In genomic region chr12:100480642-100481442, GRCm38 (mm10) we compare ENCODE assay signal across 10 mouse cellular contexts. TPM values are rescaled to one million over a fixed set of nuclear protein-coding genes. Genes with fewer than 3 reads are reported as not detected.
DNase-seq lines count a peak whose midpoint lies in the region; ATAC-seq and TF ChIP-seq lines count a peak whose summit lies in the region.
"Had no signal": no experiment of that assay in that cellular context is flagged by ENCODE, and none has a peak within 500 bp of the region (broad histone marks: within the 10 kb centered on the region; RNA-seq: fewer than 3 reads in every experiment).

No protein-coding gene starts in this region.

- no peaks in the 10 kb centered on the region for H3K27me3 ChIP-seq in forebrain, embryonic 15.5 days
- no peaks in the 10 kb centered on the region for H3K27me3 ChIP-seq in forebrain, embryonic 12.5 days
- no peaks in the 10 kb centered on the region for H3K27me3 ChIP-seq in lung, embryonic 14.5 days (ENCODE audit: insufficient read depth, low read length)
- H3K27me3 ChIP-seq in intestine, postnatal 0 days (replicated peaks; ENCODE audit: control insufficient read depth, insufficient read depth, low read length) = no peaks in the 10 kb centered on the region
- H3K27me3 ChIP-seq in small intestine, adult 2 months (ENCODE audit: control insufficient read depth, insufficient read depth, low read length) = no peaks in the 10 kb centered on the region
- H3K27me3 ChIP-seq: CH12.LX had no signal

- H3K27ac ChIP-seq in forebrain, embryonic 15.5 days (replicated peaks) = no peak overlapping the region
- H3K27ac ChIP-seq in forebrain, embryonic 12.5 days = no peak overlapping the region
- no peak overlapping the region for H3K27ac ChIP-seq in lung, embryonic 14.5 days (ENCODE audit: low read depth)
- H3K27ac ChIP-seq in intestine, postnatal 0 days (ENCODE audit: low read depth, low read length) = 0 out of 2 replicates have a peak overlapping the region, but pooled peaks have one; percentile 5
- peak overlapping the region; percentile 3; the same call in 1 of the 2 replicates for H3K27ac ChIP-seq in small intestine, adult 2 months (ENCODE audit: insufficient read depth, low read depth, low read length)
- H3K27ac ChIP-seq: kidney, postnatal 0 days had no signal

- DNase-seq in lung, embryonic 14.5 days = no peak
- DNase-seq in lung, adult 2 months = no peak
- no peak for DNase-seq in retina, postnatal 1 day
- no peak for DNase-seq in adrenal gland, postnatal 36 days

- 89% methylated on average over 15 of the region's 15 CpGs for WGBS in forebrain, embryonic 15.5 days
- WGBS in forebrain, embryonic 12.5 days = 89% methylated on average over 15 of the region's 15 CpGs
- WGBS in lung, embryonic 14.5 days = 78% methylated on average over 15 of the region's 15 CpGs
- WGBS in lung, adult 2 months = 65% methylated on average over 15 of the region's 15 CpGs
- WGBS in intestine, postnatal 0 days = 84% methylated on average over 15 of the region's 15 CpGs
- WGBS in small intestine, adult 2 months = 76% methylated on average over 15 of the region's 15 CpGs

- no peaks in the 10 kb centered on the region for H3K4me1 ChIP-seq in forebrain, embryonic 15.5 days
- no peaks in the 10 kb centered on the region for H3K4me1 ChIP-seq in forebrain, embryonic 12.5 days
- H3K4me1 ChIP-seq in lung, embryonic 14.5 days (ENCODE audit: insufficient read depth) = no peaks in the 10 kb centered on the region
- H3K4me1 ChIP-seq in lung, adult 2 months (ENCODE audit: control insufficient read depth, insufficient read depth, low read length) = peaks cover 6% of the 10 kb centered on the region
- H3K4me1 ChIP-seq in intestine, postnatal 0 days (replicated peaks; ENCODE audit: control insufficient read depth, insufficient read depth, low read length) = peaks cover 9% of the 10 kb centered on the region; the same call in 1 of the 2 replicates
- H3K4me1 ChIP-seq in small intestine, adult 2 months (ENCODE audit: control insufficient read depth, insufficient read depth, insufficient read length, low read length) = peaks cover 16% of the 10 kb centered on the region

- H3K4me3 ChIP-seq in forebrain, embryonic 15.5 days = no peak overlapping the region
- no peak overlapping the region for H3K4me3 ChIP-seq in forebrain, embryonic 12.5 days (replicated peaks)
- H3K4me3 ChIP-seq in lung, embryonic 14.5 days (ENCODE audit: low read depth, low read length) = no peak overlapping the region
- H3K4me3 ChIP-seq in lung, adult 2 months (replicated peaks; ENCODE audit: extremely low read depth, low read depth, low read length) = no peak overlapping the region
- H3K4me3 ChIP-seq in intestine, postnatal 0 days (ENCODE audit: low read depth, low read length) = no peak overlapping the region
- no peak overlapping the region for H3K4me3 ChIP-seq in small intestine, adult 2 months (ENCODE audit: low read depth, low read length)

- H3K9me3 ChIP-seq in forebrain, embryonic 15.5 days = no peaks in the 10 kb centered on the region
- H3K9me3 ChIP-seq in forebrain, embryonic 12.5 days = no peaks in the 10 kb centered on the region
- no peaks in the 10 kb centered on the region for H3K9me3 ChIP-seq in lung, embryonic 14.5 days (ENCODE audit: low read depth, low read length)
- no peaks in the 10 kb centered on the region for H3K9me3 ChIP-seq in intestine, postnatal 0 days (ENCODE audit: control insufficient read depth)

- H3K36me3 ChIP-seq in forebrain, embryonic 15.5 days = no peaks in the 10 kb centered on the region
- peaks cover 10% of the 10 kb centered on the region; the same call in 1 of the 2 replicates for H3K36me3 ChIP-seq in forebrain, embryonic 12.5 days (replicated peaks)
- H3K36me3 ChIP-seq in lung, embryonic 14.5 days (ENCODE audit: insufficient read depth) = peaks cover 15% of the 10 kb centered on the region; the same call in 1 of the 2 replicates
- H3K36me3 ChIP-seq in intestine, postnatal 0 days (ENCODE audit: control insufficient read depth, insufficient read depth) = peaks cover 3% of the 10 kb centered on the region; the same call in 1 of the 2 replicates
- H3K36me3 ChIP-seq in small intestine, adult 2 months (ENCODE audit: control insufficient read depth, insufficient read depth, low read length) = no peaks in the 10 kb centered on the region

- H3K4me2 ChIP-seq in forebrain, embryonic 15.5 days (replicated peaks) = no peak overlapping the region
- H3K4me2 ChIP-seq in forebrain, embryonic 12.5 days = no peak overlapping the region
- no peak overlapping the region for H3K4me2 ChIP-seq in lung, embryonic 14.5 days
- no peak overlapping the region for H3K4me2 ChIP-seq in intestine, postnatal 0 days (replicated peaks; ENCODE audit: low read depth)

- TF ChIP-seq CTCF in lung, embryonic 14.5 days (IDR thresholded peaks at IDR 0.05; ENCODE audit: low read depth) = no peak
- TF ChIP-seq CTCF in lung, adult 2 months (IDR thresholded peaks at IDR 0.05; ENCODE audit: insufficient read depth, low read length) = no peak
- no peak for TF ChIP-seq CTCF in intestine, postnatal 0 days (IDR thresholded peaks at IDR 0.05; ENCODE audit: low read depth)
- TF ChIP-seq CTCF in small intestine, adult 2 months (IDR thresholded peaks at IDR 0.05; ENCODE audit: extremely low read depth, insufficient read length, insufficient replicate concordance, low read depth, low read length) = no peak

- 0 out of 2 replicates have a peak, but pooled peaks have one; percentile 19 for ATAC-seq in forebrain, embryonic 15.5 days (replicated peaks)
- ATAC-seq in forebrain, embryonic 12.5 days (ENCODE audit: low FRiP score) = no peak
- ATAC-seq in lung, embryonic 14.5 days (ENCODE audit: insufficient read depth) = peak; percentile 60; the same call in 1 of the 2 replicates
- no peak for ATAC-seq in intestine, postnatal 0 days

- no peak overlapping the region for H3K9ac ChIP-seq in forebrain, embryonic 15.5 days (replicated peaks)
- H3K9ac ChIP-seq in forebrain, embryonic 12.5 days = no peak overlapping the region
- H3K9ac ChIP-seq in lung, embryonic 14.5 days = no peak overlapping the region
- H3K9ac ChIP-seq in intestine, postnatal 0 days (ENCODE audit: low read depth, low read length) = no peak overlapping the region

- TF ChIP-seq POLR2A in lung, adult 2 months (IDR thresholded peaks at IDR 0.05; ENCODE audit: borderline replicate concordance, extremely low read depth, low read depth, low read length) = no peak
- TF ChIP-seq POLR2A in small intestine, adult 2 months (IDR thresholded peaks at IDR 0.05; ENCODE audit: low read depth, low read length) = no peak

RNA-seq across cellular contexts. Expression of gene Ttc7b, which starts 39.8 kb away (rescaled TPM):
- 6.5 and 8.2 TPM in 2 replicates for polyA plus RNA-seq in forebrain, embryonic 15.5 days (2015; fragmentation: Nextera tagmentation; extraction: Ambion mirVana)
- 5.1 and 5.8 TPM in 2 replicates for polyA plus RNA-seq in forebrain, embryonic 12.5 days (2016; fragmentation: Nextera tagmentation; extraction: Ambion mirVana)
- polyA plus RNA-seq in lung, embryonic 14.5 days (2014; fragmentation: Nextera tagmentation; extraction: Ambion mirVana) = 6.3 and 8.1 TPM in 2 replicates
- polyA plus RNA-seq in lung, adult 2 months (2012; rRNA removed) = 50.7 and 52.4 TPM in 2 replicates
- 4.0 and 4.1 TPM in 2 replicates for polyA plus RNA-seq in intestine, postnatal 0 days (2015; fragmentation: Nextera tagmentation; extraction: Ambion mirVana)
- polyA plus RNA-seq in small intestine, adult 2 months (2012; rRNA removed) = 10.8 and 13.0 TPM in 2 replicates
- total RNA-seq in adrenal gland, postnatal 36 days (2021) = 10 to 100 TPM; 75.9 to 82.8 TPM

Comparison
In these comparisons a context has a peak if more than half of its experiments do, and no peak if none do; other contexts are left out.
1. ATAC-seq: peak in forebrain, embryonic 15.5 days (single experiment) and lung, embryonic 14.5 days (single experiment); none in forebrain, embryonic 12.5 days (single experiment) and intestine, postnatal 0 days (single experiment).
2. H3K27ac ChIP-seq: peak in intestine, postnatal 0 days (single experiment) and small intestine, adult 2 months (single experiment); none in forebrain, embryonic 15.5 days (single experiment), forebrain, embryonic 12.5 days (single experiment) and lung, embryonic 14.5 days (single experiment).